Mouse (Mus musculus) ovary, postnatal 14 days (tissue): ENCODE results near the gene Zfp599.

Experiments used
- DNase-seq: peaks from one replicate; pipeline ENCODE4 v3.0.0; 2022; ENCODE audit warnings: low spot score

Zfp599 gene

DNA sequence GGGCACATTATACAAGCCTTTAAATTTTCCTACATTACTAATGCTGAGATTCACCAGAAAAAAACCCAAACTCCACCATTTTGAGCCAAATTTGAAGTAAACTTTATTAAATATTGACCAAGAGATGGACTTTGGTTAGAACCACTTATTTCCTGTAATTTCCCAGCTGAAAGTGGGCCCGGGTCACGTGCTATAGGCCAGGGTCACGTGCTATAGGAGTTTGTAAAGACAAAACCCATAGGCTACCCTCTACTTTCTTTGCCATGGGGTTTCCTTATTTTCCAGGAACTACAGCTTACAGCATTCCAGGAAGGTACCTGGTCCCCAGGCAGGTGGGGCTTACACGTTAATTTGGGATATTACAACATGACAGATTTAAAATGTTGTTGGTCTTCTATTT, 35.6 kb downstream of the Zfp599 start:
- no peak for DNase-seq

DNA sequence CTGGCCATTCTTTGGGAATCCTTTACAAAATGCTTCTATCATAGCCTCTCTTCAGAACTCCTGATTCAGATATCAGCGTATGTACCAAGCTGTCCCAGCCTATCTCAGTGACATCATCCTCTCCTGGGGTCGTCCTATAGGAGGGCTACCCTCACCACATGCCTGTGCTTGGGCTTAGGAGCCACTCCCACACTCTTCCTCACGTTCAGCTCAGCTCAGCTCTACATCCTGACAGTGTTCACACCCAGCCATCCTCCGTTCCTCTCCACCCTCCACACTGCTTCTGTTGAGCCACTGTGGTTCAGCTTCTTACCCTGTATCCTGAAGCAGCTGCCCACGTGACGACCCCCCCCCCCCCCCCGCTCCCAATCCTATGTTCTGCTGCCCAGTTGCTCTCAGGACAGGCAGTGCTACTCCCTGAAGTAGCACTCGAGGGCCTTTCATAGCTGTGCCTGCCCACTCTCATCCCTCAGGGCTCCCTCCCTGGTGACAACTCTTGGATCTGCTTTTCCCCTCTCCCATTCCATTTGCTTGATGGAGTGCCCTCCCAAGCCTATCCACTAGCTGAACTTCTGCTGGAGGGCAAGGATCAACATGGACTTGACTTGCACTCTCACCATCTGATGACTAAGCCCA, 41.7 kb downstream of the Zfp599 start:
- no peak for DNase-seq

DNA sequence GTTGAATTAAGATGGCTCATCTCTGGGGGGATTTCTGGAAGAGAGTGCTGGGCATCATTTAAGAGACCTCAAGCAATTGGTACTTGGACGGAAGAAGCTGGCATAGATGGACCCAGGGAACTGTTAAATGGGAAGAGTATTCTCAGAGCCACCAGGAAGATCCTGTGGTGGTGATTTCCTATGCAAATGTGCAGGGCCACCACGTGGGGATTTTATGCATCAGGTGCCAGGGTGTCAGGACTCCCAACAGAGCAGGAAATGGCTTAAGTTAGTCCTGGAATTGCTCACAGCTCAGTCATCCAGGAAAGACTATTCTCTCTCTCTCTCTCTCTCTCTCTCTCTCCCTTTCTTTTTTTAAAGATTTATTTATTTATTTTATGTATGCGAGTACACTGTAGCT, 43.0 kb downstream of the Zfp599 start:
- no peak for DNase-seq

DNA sequence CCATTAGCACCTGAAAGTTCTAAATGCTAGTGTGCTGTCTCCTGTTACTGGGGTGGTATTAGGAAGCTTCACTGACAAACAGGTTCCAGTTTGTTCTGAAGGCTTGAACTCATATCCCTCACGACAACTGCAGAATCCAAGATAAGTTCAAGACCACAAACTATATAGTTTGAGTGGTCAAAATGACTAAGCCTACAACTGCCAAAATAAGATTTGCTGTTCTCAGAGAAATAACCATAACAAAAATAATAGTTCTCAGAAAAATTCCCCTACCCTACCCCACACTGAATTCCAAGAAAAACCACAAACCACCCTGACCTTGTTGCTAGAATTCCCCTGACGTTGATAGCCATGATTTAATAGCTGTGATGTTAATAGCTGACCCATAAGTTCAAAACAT, 45.1 kb downstream of the Zfp599 start:
- DNase-seq: no peak

DNA sequence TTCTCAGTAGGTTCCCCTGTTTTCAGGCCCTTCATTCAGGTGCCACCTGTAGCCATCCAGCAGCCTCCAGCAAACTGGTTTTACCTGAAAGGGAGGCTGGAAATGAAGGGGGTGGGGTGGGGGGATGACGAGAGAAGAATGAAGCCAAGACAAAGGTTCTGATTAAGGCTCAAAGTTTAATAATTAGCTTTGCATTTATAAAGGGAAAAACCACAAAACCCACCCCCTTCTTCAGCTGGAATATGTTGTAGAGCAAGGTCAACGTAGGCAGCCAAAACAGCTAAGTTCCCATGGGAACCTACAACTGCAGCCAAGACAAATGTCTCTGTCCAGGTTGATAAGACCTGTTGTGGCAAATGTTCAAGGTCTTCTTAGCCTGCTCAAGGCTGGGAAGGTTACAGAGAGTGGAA, 45.9 kb downstream of the Zfp599 start:
- no peak for DNase-seq
